Comparison of ENCODE assay signal across 8 mouse cellular contexts in genomic region chr9:34558291-34558899, GRCm38 (mm10).
DNase-seq lines count a peak whose midpoint lies in the region; ATAC-seq and TF ChIP-seq lines count a peak whose summit lies in the region.

No protein-coding gene starts in this region.

- H3K4me3 ChIP-seq in kidney, adult 2 months (ENCODE audit: insufficient read depth, low read depth, low read length): no peak overlapping the region
- no peak overlapping the region for H3K4me3 ChIP-seq in hindbrain, embryonic 11.5 days (ENCODE audit: low read depth, low read length)
- no peak overlapping the region for H3K4me3 ChIP-seq in midbrain, embryonic 15.5 days

- no peaks in the 10 kb centered on the region for H3K9me3 ChIP-seq in hindbrain, embryonic 11.5 days (ENCODE audit: control insufficient read depth, low read length)
- no peaks in the 10 kb centered on the region for H3K9me3 ChIP-seq in midbrain, embryonic 15.5 days

- no peaks in the 10 kb centered on the region for H3K4me1 ChIP-seq in kidney, adult 2 months (ENCODE audit: control insufficient read depth, insufficient read depth, low read length)
- peaks cover 2% of the 10 kb centered on the region; the same call in 1 of the 2 replicates for H3K4me1 ChIP-seq in hindbrain, embryonic 11.5 days (replicated peaks; ENCODE audit: control insufficient read depth, insufficient read depth, low read length)
- peaks cover 49% of the 10 kb centered on the region for H3K4me1 ChIP-seq in midbrain, embryonic 15.5 days

- no peaks in the 10 kb centered on the region for H3K27me3 ChIP-seq in kidney, adult 2 months (replicated peaks; ENCODE audit: control insufficient read depth, insufficient read depth, low read length)
- no peaks in the 10 kb centered on the region for H3K27me3 ChIP-seq in hindbrain, embryonic 11.5 days (ENCODE audit: control insufficient read depth, insufficient read depth, low read length)
- H3K27me3 ChIP-seq in midbrain, embryonic 15.5 days (replicated peaks): no peaks in the 10 kb centered on the region

- no peaks in the 10 kb centered on the region for H3K36me3 ChIP-seq in kidney, adult 2 months (ENCODE audit: control insufficient read depth, insufficient read depth, low read length)
- H3K36me3 ChIP-seq in hindbrain, embryonic 11.5 days (ENCODE audit: control insufficient read depth, insufficient read depth, low read length): no peaks in the 10 kb centered on the region
- H3K36me3 ChIP-seq in midbrain, embryonic 15.5 days (replicated peaks): no peaks in the 10 kb centered on the region

- H3K27ac ChIP-seq in kidney, adult 2 months (ENCODE audit: insufficient read depth, low read depth, low read length): no peak overlapping the region
- peak overlapping the region; percentile 60 for H3K27ac ChIP-seq in hindbrain, embryonic 11.5 days (ENCODE audit: low read depth, low read length)
- H3K27ac ChIP-seq in midbrain, embryonic 15.5 days: peak overlapping the region; percentile 66

- H3K4me2 ChIP-seq in hindbrain, embryonic 11.5 days (replicated peaks; ENCODE audit: low read depth, low read length): no peak overlapping the region
- H3K4me2 ChIP-seq in midbrain, embryonic 15.5 days: peak overlapping the region; percentile 17; the same call in 1 of the 2 replicates

- intact Hi-C loops in gastrocnemius, postnatal 36 days (cut with DNase I): no loop called here

- no peak for TF ChIP-seq CTCF in kidney, adult 2 months (conservative IDR thresholded peaks at IDR 0.05; ENCODE audit: insufficient read depth, insufficient read length, low read depth, low read length)

- no peak overlapping the region for H3K9ac ChIP-seq in hindbrain, embryonic 11.5 days (ENCODE audit: low read depth, low read length)
- no peak overlapping the region for H3K9ac ChIP-seq in midbrain, embryonic 15.5 days

- ATAC-seq in hindbrain, embryonic 11.5 days (ENCODE audit: low FRiP score): peak; percentile 80
- peak; percentile 67 for ATAC-seq in midbrain, embryonic 15.5 days (replicated peaks)

- DNase-seq in kidney, adult 2 months: peak; percentile 15
- DNase-seq in kidney, adult 11 months: no peak
- DNase-seq in cerebellum, postnatal 14 days: peak; percentile 71 to 85
- peak; percentile 49 for DNase-seq in hindbrain, embryonic 11.5 days (ENCODE audit: low spot score)
- DNase-seq in gastrocnemius, postnatal 36 days: no peak
- DNase-seq in B cell, adult 2 months: no peak
- no peak for DNase-seq in gastrocnemius, postnatal 4 days (ENCODE audit: low spot score in 2 of 2)

- 30% methylated on average over 8 of the region's 8 CpGs for WGBS in kidney, adult 2 months
- WGBS in hindbrain, embryonic 11.5 days: 37% methylated on average over 8 of the region's 8 CpGs
- 17% methylated on average over 8 of the region's 8 CpGs for WGBS in midbrain, embryonic 15.5 days

- TF ChIP-seq POLR2A in kidney, adult 2 months (IDR thresholded peaks at IDR 0.05; ENCODE audit: low read depth, low read length): no peak

Comparison
In these comparisons a context has a peak if more than half of its experiments do, and no peak if none do; other contexts are left out.
1. DNase-seq: peak in kidney, adult 2 months (single experiment), cerebellum, postnatal 14 days (2 of 2) and hindbrain, embryonic 11.5 days (single experiment); none in kidney, adult 11 months (single experiment), gastrocnemius, postnatal 36 days (0 of 2), B cell, adult 2 months (0 of 2) and gastrocnemius, postnatal 4 days (0 of 2).